Mouse (Mus musculus): ENCODE results near the gene Zfhx3. TPM values are rescaled to one million over a fixed set of nuclear protein-coding genes. Genes with fewer than 3 reads are reported as not detected.

Zfhx3 gene
- polyA plus RNA-seq, 1 experiment = 17.1 TPM

DNA sequence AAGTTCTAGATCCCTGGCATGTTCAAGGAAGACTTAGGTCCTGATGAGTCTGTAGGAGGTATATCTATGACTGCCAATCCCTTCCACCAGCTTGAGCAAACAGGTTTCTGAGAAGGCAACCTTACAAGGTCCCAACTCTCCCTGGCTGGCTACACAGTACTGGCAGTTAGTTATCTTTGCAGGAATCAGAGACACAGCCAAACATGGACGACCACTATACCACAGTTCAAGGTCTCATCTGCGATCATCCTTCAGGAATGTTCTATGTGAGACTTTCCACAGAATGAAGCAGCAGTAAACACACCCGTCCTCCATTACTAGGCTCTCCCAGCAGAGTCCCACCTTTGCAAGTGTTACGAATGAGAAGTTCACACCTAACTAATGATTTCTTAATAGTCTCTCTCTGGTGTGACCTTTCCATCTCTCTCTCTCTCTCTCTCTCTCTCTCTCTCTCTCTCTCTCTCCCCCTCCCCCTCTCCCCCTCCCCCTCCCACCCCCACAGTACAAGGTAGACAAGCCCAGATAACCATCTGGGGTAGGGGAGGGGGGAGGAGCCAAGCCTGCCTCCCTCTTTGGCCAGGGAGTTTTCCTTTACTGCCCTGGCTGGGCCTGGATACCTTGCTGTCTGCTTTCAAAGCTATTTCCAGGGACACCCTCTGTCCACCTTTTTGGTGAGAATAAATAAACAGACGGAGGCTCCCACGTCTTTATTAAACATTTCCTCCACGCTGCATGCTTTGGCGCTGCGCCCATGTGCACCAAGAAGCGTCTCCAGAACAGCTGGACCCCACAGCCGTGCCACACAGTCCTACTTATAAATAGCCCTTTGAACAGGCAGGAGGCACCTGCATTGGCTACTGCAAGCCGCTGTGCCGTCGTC lies 748.4 kb downstream of the Zfhx3 start:
- no peak for TF ChIP-seq POLR2A (IDR thresholded peaks at IDR 0.05; ENCODE audit: borderline replicate concordance, low read depth, low read length)
- peak overlapping the region; percentile 97 for H3K27ac ChIP-seq (ENCODE audit: insufficient read depth, low read depth, low read length)
- H3K4me1 ChIP-seq (ENCODE audit: control insufficient read depth, insufficient read depth, low read length) = peaks cover 36% of the 10 kb centered on the region
- peak overlapping the region; percentile 39; the same call in 1 of the 2 replicates for H3K4me3 ChIP-seq (ENCODE audit: insufficient read depth, low read length)

DNA sequence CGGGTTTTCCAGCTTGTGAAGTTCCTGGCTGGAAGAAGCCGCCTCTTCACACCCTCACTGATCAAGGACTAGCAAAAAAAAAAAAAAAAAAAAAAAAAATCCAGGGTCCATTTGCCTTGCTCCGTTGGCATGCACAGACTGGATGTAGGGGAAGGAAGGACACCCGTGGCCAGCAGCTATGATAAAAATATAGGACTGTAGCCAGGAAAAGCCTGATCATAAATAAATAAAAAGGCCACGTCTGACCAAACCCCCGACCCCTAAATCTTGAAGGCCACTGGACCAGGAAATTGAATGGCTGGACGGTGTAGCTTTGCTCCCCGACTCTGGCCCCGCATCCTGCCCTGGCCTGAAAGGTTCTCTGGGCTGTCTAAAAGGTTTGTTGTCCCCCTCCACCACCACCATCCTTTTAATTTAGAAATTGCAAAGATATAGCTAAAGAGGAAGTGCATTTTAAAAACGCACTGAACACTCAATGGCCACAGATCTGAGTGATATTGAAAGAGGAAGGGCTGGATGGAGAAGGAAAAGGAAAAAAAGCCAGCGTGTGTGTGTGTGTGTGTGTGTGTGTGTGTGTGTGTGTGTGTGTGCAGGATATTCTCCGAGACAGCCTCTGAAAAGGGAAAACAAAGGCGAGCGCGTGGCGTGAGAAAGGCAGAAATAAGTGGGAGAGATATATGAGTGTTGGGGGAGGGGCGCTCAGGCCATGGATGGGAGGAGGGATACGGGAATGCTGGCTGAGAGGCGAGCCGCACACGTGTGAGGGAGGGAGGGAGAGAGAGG lies 749.2 kb downstream of the Zfhx3 start:
- peak overlapping the region; percentile 97 for H3K27ac ChIP-seq (ENCODE audit: insufficient read depth, low read depth, low read length)

GRCm38 (mm10) chr8:108692239-108692627 lies 749.8 kb downstream of the Zfhx3 start:
- H3K4me1 ChIP-seq (ENCODE audit: control insufficient read depth, insufficient read depth, low read length) = peaks cover 36% of the 10 kb centered on the region
- peak overlapping the region; percentile 77 for H3K27ac ChIP-seq (ENCODE audit: insufficient read depth, low read depth, low read length)
- H3K4me3 ChIP-seq (ENCODE audit: insufficient read depth, low read length) = peak overlapping the region; percentile 28
- TF ChIP-seq POLR2A (IDR thresholded peaks at IDR 0.05; ENCODE audit: borderline replicate concordance, low read depth, low read length) (no peak), CTCF (IDR thresholded peaks at IDR 0.05; ENCODE audit: low read depth, low read length) (no peak)

More for the DNA sequence above, 749.2 kb downstream of the Zfhx3 start:
- peaks cover 36% of the 10 kb centered on the region for H3K4me1 ChIP-seq (ENCODE audit: control insufficient read depth, insufficient read depth, low read length)
- H3K4me3 ChIP-seq (ENCODE audit: insufficient read depth, low read length) = peak overlapping the region; percentile 39
- no peak for TF ChIP-seq POLR2A (IDR thresholded peaks at IDR 0.05; ENCODE audit: borderline replicate concordance, low read depth, low read length)
- no peak for TF ChIP-seq CTCF (IDR thresholded peaks at IDR 0.05; ENCODE audit: low read depth, low read length)

DNA sequence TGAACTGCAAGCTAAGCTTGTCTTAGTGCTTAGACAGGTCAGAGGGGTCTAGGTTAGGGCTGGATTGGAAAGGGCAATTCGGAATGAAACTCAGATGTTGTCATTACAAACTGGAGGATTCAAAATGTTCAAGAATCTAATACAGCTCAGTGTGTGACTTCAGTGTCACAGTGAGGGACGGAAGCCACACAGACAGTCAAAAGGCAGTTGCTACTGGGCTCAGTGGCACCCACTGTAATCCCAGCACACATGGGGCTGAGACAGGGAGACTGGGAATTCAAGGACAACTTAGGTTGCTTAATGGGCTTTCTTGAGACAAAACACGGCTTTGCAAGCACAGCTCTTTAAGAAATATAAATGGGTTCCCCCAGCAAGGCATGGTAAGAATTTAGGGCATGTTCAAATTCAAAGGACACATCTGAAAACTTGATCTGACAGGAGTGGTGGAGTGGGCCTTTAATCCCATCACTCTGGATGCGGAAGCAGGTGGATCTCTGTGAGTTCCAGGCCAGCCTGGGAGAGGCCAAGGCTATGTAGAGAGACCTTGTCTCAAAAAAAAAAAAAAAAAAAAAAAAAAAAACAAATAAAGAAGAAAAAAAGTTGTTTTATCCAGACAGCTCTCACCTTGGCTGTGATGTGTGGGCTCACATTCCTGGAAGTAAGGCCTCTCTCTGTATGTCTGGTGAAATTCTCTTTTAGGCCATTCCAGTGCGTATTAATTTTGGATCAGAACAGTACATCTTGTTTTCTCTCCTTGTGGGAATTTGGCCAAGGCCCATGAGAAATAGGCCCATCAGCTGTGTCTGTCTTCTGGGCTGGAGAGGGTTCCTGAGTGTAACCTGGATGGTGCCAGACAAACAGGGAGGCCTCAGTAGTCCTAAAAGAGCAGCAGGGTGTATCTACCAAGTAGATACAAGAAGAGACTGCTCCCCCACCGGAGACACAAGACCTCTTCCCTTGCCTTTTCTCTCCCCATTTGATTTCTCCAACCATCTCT lies 750.5 kb downstream of the Zfhx3 start:
- Histone ChIP-seq H3K4me3 (ENCODE audit: insufficient read depth, low read length) (no peak overlapping the region), H3K27ac (ENCODE audit: insufficient read depth, low read depth, low read length) (peak overlapping the region; percentile 77), H3K4me1 (ENCODE audit: control insufficient read depth, insufficient read depth, low read length) (peaks cover 40% of the 10 kb centered on the region)
- TF ChIP-seq CTCF (IDR thresholded peaks at IDR 0.05; ENCODE audit: low read depth, low read length) (no peak), POLR2A (IDR thresholded peaks at IDR 0.05; ENCODE audit: borderline replicate concordance, low read depth, low read length) (no peak)

DNA sequence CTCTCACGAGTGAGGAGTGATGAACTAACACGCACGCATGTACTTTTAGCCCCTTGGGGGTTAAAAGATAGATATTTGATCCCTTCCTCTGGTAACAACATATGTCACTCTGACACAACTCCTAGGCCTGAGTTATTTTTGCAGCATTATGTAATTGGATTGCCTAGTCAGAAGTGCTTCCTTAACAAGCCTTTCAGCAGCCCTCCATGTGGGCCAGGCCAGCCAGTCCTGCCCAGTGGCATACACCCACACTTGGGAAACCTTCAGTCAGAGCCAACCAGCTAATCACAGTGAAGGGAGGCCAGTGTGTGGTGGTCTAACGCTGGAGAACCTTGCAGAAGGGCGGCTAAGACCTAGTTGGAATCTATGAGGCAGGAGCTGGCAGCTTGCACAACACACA lies 751.4 kb downstream of the Zfhx3 start:
- peak overlapping the region; percentile 21; the same call in 1 of the 2 replicates for H3K27ac ChIP-seq (ENCODE audit: insufficient read depth, low read depth, low read length)
- TF ChIP-seq CTCF (IDR thresholded peaks at IDR 0.05; ENCODE audit: low read depth, low read length) (no peak), POLR2A (IDR thresholded peaks at IDR 0.05; ENCODE audit: borderline replicate concordance, low read depth, low read length) (no peak)

DNA sequence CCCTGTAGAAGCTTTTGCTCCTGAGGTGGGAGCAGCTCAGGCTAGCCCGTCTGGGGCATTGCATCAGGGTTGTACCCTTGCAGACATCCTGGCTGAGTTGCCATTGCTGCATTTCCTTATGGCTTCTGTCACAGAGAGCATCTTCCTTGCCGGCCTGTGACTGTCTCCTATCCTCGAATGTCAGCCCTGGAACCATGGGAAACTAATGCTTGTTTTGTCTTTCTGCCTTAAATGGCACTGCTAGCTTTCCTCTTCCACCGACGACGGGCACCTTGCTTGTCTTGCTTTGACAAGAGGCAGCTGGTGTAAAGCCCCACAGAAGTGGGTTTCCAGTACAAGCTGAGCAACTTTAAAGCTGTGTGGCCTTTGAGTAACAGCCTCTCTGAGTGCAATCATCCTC lies 752.1 kb downstream of the Zfhx3 start:
- H3K4me3 ChIP-seq (ENCODE audit: insufficient read depth, low read length) = no peak overlapping the region
- H3K27ac ChIP-seq (ENCODE audit: insufficient read depth, low read depth, low read length) = no peak overlapping the region
- peaks cover 39% of the 10 kb centered on the region for H3K4me1 ChIP-seq (ENCODE audit: control insufficient read depth, insufficient read depth, low read length)
- TF ChIP-seq CTCF (IDR thresholded peaks at IDR 0.05; ENCODE audit: low read depth, low read length) = no peak
- no peak for TF ChIP-seq POLR2A (IDR thresholded peaks at IDR 0.05; ENCODE audit: borderline replicate concordance, low read depth, low read length)

More for the DNA sequence above, 751.4 kb downstream of the Zfhx3 start:
- H3K4me3 ChIP-seq (ENCODE audit: insufficient read depth, low read length) = no peak overlapping the region
- H3K4me1 ChIP-seq (ENCODE audit: control insufficient read depth, insufficient read depth, low read length) = peaks cover 37% of the 10 kb centered on the region

- Histone ChIP-seq H3K4me1 (ENCODE audit: control insufficient read depth, insufficient read depth, low read length) (peaks cover 41% of the 10 kb centered on the region), H3K4me3 (ENCODE audit: insufficient read depth, low read length) (no peak overlapping the region), H3K27ac (ENCODE audit: insufficient read depth, low read depth, low read length) (no peak overlapping the region)
- TF ChIP-seq CTCF (IDR thresholded peaks at IDR 0.05; ENCODE audit: low read depth, low read length) (no peak), POLR2A (IDR thresholded peaks at IDR 0.05; ENCODE audit: borderline replicate concordance, low read depth, low read length) (no peak)
Measured at GRCm38 (mm10) chr8:108695242-108695880, 752.9 kb downstream of the Zfhx3 start.

DNA sequence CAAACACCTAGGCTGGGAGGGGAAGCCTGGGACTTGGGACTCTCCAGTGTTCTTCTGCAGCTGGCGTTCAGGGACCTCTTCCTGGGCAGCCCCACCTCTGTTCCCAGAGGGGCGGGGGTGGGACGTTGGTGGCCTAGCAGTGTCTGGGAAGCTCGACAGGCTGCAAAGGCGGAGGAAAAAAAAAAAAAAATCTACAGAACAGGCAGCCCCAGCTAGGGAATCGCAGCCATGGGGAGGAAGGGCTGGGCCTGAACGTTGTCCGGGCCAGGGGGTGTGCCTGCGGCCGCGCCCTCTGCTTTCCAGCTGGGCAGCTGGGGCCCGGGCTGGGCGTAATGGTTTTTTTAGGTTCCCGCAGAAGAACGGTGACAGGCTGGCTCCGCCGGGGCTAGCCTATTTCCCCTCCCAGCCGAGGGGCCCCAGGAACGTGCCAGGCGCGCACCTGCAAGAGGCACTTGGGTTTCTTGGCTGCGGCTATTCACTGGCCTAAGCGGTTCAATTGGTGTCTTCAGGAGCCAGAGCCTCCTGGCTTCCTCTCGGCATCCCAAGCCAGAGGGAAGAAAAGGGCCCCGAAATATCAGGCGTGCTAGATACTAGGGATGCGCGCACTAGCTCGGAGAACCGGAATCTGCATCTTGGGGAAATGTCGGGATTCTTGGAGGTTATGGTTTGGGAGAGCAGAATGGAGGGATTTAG lies 753.6 kb downstream of the Zfhx3 start:
- no peak for TF ChIP-seq CTCF (IDR thresholded peaks at IDR 0.05; ENCODE audit: low read depth, low read length)
- TF ChIP-seq POLR2A (IDR thresholded peaks at IDR 0.05; ENCODE audit: borderline replicate concordance, low read depth, low read length) = no peak
- no peak overlapping the region for H3K27ac ChIP-seq (ENCODE audit: insufficient read depth, low read depth, low read length)
- no peak overlapping the region for H3K4me3 ChIP-seq (ENCODE audit: insufficient read depth, low read length)
- peaks cover 35% of the 10 kb centered on the region for H3K4me1 ChIP-seq (ENCODE audit: control insufficient read depth, insufficient read depth, low read length)
